Mouse (Mus musculus): ENCODE data around the gene Socs7. TPM values are rescaled to one million over a fixed set of nuclear protein-coding genes. Genes with fewer than 3 reads are reported as not detected.

The Socs7 gene
- polyA plus RNA-seq, 1 experiment from 2014 or later = 9.0 TPM

DNA sequence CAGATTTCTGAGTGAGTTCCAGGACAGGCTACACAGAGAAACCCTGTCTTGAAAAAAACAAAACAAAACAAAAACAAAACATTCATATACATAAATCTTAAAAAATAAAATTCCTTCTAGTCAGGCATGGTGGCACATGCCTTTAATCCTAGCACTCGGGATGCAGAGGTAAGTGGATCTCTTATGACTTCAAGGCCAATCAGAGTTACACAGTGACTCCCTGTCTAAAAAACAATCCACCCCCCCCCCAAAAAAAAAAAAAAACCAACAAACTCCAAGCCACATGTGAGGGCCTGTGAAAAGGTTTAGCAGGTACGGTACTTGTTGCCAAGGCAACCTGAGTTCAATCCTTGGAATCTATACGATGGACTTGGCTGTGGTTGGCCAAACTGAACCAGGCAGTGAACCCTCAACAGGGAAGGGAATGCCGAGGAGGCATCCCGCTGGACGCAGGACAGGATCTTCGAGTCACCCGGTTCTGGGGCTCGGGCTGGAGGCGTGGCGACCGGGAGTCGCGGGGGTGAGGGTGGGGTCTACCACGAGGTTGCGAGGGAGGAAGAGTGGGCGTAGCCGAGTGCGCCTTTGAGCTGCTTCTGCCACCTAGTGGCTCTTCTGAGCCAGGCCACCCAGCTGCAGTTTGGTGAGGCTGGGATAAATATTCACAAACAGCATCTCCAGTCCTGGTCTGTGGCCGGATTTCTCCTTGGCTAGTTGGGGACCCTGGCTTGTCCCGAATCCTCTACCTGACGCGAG, 37.8 kb downstream of the Socs7 start:
- WGBS = 3% methylated on average over 23 of the region's 23 CpGs
- Histone ChIP-seq H3K4me3 (peak overlapping the region; percentile 43), H3K36me3 (peaks cover 6% of the 10 kb centered on the region; the same call in 1 of the 2 replicates), H3K9me3 (no peaks in the 10 kb centered on the region), H3K27ac (replicated peaks) (peak overlapping the region; percentile 69), H3K27me3 (no peaks in the 10 kb centered on the region), H3K4me1 (replicated peaks) (peaks cover 29% of the 10 kb centered on the region), H3K4me2 (peak overlapping the region; percentile 83), H3K9ac (peak overlapping the region; percentile 26; the same call in 1 of the 2 replicates)
- peak; percentile 46 for ATAC-seq (ENCODE audit: low FRiP score, low read depth)

- H3K27ac ChIP-seq (replicated peaks) = peak overlapping the region; percentile 69; the same call in 1 of the 2 replicates
- H3K27me3 ChIP-seq = no peaks in the 10 kb centered on the region
- H3K9ac ChIP-seq = 0 out of 2 replicates have a peak overlapping the region, but pooled peaks have one; percentile 26
- H3K4me1 ChIP-seq (replicated peaks) = peaks cover 38% of the 10 kb centered on the region
- H3K4me2 ChIP-seq = peak overlapping the region; percentile 83
- 20% methylated on average over 6 of the region's 6 CpGs for WGBS
- H3K9me3 ChIP-seq = no peaks in the 10 kb centered on the region
- no peak for ATAC-seq (ENCODE audit: low FRiP score, low read depth)
- H3K4me3 ChIP-seq = no peak overlapping the region
- H3K36me3 ChIP-seq = peaks cover 6% of the 10 kb centered on the region; the same call in 1 of the 2 replicates
Observed at GRCm38 (mm10) chr11:97401082-97401481, 38.7 kb downstream of the Socs7 start.

- no peaks in the 10 kb centered on the region for H3K27me3 ChIP-seq
- H3K9ac ChIP-seq = no peak overlapping the region
- no peak for ATAC-seq (ENCODE audit: low FRiP score, low read depth)
- H3K36me3 ChIP-seq = no peaks in the 10 kb centered on the region
- no peak overlapping the region for H3K4me3 ChIP-seq
- H3K27ac ChIP-seq (replicated peaks) = no peak overlapping the region
- H3K9me3 ChIP-seq = no peaks in the 10 kb centered on the region
- WGBS = 81% methylated on average over 3 of the region's 3 CpGs
- no peak overlapping the region for H3K4me2 ChIP-seq
- H3K4me1 ChIP-seq (replicated peaks) = peaks cover 46% of the 10 kb centered on the region
Observed at GRCm38 (mm10) chr11:97401686-97402435, 39.5 kb downstream of the Socs7 start.

DNA sequence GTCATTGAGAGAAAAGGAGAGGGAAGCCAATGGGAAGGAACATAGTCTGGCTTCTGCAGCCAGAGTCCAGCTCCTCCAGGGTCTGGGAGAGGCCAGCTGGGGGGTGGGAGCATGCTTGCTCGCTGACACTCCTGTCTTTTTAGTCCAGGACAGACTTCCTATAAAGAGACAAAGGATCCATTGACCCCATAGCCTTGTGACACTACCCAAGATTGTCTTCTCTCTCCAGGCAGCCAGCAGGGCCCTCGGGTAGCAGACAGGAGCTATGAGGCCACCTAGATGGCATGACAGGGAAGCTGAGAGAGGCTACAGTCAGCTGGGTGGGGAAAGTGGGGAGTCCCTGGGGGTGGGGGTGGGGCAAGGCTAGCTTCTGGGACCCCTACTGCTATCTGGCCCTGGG, 40.4 kb downstream of the Socs7 start:
- WGBS = 7% methylated on average over 2 of the region's 2 CpGs
- H3K4me2 ChIP-seq = no peak overlapping the region
- no peaks in the 10 kb centered on the region for H3K36me3 ChIP-seq
- no peaks in the 10 kb centered on the region for H3K9me3 ChIP-seq
- no peak overlapping the region for H3K27ac ChIP-seq (replicated peaks)
- peaks cover 51% of the 10 kb centered on the region for H3K4me1 ChIP-seq (replicated peaks)
- H3K9ac ChIP-seq = no peak overlapping the region
- no peaks in the 10 kb centered on the region for H3K27me3 ChIP-seq
- H3K4me3 ChIP-seq = no peak overlapping the region
- no peak for ATAC-seq (ENCODE audit: low FRiP score, low read depth)

GRCm38 (mm10) chr11:97403614-97404183, 41.3 kb downstream of the Socs7 start:
- WGBS = 29% methylated on average over 8 of the region's 8 CpGs
- Histone ChIP-seq H3K4me3 (peak overlapping the region; percentile 61), H3K4me1 (replicated peaks) (peaks cover 55% of the 10 kb centered on the region), H3K36me3 (no peaks in the 10 kb centered on the region), H3K9ac (no peak overlapping the region), H3K27me3 (no peaks in the 10 kb centered on the region), H3K27ac (replicated peaks) (peak overlapping the region; percentile 76), H3K4me2 (peak overlapping the region; percentile 93), H3K9me3 (no peaks in the 10 kb centered on the region)
- ATAC-seq (ENCODE audit: low FRiP score, low read depth) = no peak

GRCm38 (mm10) chr11:97404184-97404760, 41.9 kb downstream of the Socs7 start:
- H3K27ac ChIP-seq (replicated peaks) = peak overlapping the region; percentile 76
- peak overlapping the region; percentile 77 for H3K9ac ChIP-seq
- peaks cover 55% of the 10 kb centered on the region for H3K4me1 ChIP-seq (replicated peaks)
- peak overlapping the region; percentile 93 for H3K4me2 ChIP-seq
- H3K36me3 ChIP-seq = no peaks in the 10 kb centered on the region
- peak overlapping the region; percentile 61 for H3K4me3 ChIP-seq
- H3K9me3 ChIP-seq = no peaks in the 10 kb centered on the region
- ATAC-seq (ENCODE audit: low FRiP score, low read depth) = peak; percentile 62
- H3K27me3 ChIP-seq = no peaks in the 10 kb centered on the region
- under 1% methylated on average over 49 of the region's 61 CpGs for WGBS

GRCm38 (mm10) chr11:97404761-97405190, 42.4 kb downstream of the Socs7 start:
- H3K4me2 ChIP-seq = peak overlapping the region; percentile 93
- peak overlapping the region; percentile 77 for H3K9ac ChIP-seq
- no peaks in the 10 kb centered on the region for H3K9me3 ChIP-seq
- under 1% methylated on average over 11 of the region's 11 CpGs for WGBS
- H3K4me1 ChIP-seq (replicated peaks) = peaks cover 55% of the 10 kb centered on the region
- H3K4me3 ChIP-seq = peak overlapping the region; percentile 61
- no peaks in the 10 kb centered on the region for H3K36me3 ChIP-seq
- peak overlapping the region; percentile 76 for H3K27ac ChIP-seq (replicated peaks)
- no peak for ATAC-seq (ENCODE audit: low FRiP score, low read depth)
- H3K27me3 ChIP-seq = no peaks in the 10 kb centered on the region

- Histone ChIP-seq H3K4me3 (peak overlapping the region; percentile 61), H3K4me2 (peak overlapping the region; percentile 93), H3K9ac (peak overlapping the region; percentile 77), H3K4me1 (replicated peaks) (peaks cover 41% of the 10 kb centered on the region), H3K27me3 (no peaks in the 10 kb centered on the region), H3K9me3 (no peaks in the 10 kb centered on the region), H3K36me3 (no peaks in the 10 kb centered on the region), H3K27ac (replicated peaks) (0 out of 2 replicates have a peak overlapping the region, but pooled peaks have one; percentile 46)
- WGBS = 59% methylated on average over 10 of the region's 10 CpGs
- ATAC-seq (ENCODE audit: low FRiP score, low read depth) = no peak
Observed at GRCm38 (mm10) chr11:97406094-97406951, 44.0 kb downstream of the Socs7 start.

- H3K4me1 ChIP-seq (replicated peaks) = peaks cover 38% of the 10 kb centered on the region
- H3K36me3 ChIP-seq = no peaks in the 10 kb centered on the region
- 85% methylated on average over 3 of the region's 3 CpGs for WGBS
- H3K4me3 ChIP-seq = no peak overlapping the region
- ATAC-seq (ENCODE audit: low FRiP score, low read depth) = no peak
- H3K9me3 ChIP-seq = no peaks in the 10 kb centered on the region
- H3K27ac ChIP-seq (replicated peaks) = no peak overlapping the region
- no peaks in the 10 kb centered on the region for H3K27me3 ChIP-seq
- H3K9ac ChIP-seq = no peak overlapping the region
- no peak overlapping the region for H3K4me2 ChIP-seq
Observed at GRCm38 (mm10) chr11:97407456-97407855, 45.1 kb downstream of the Socs7 start.

- WGBS = 1% methylated on average over 6 of the region's 6 CpGs
- Histone ChIP-seq H3K27ac (replicated peaks) (no peak overlapping the region), H3K9me3 (no peaks in the 10 kb centered on the region), H3K4me1 (replicated peaks) (peaks cover 38% of the 10 kb centered on the region), H3K4me3 (no peak overlapping the region), H3K9ac (no peak overlapping the region), H3K36me3 (no peaks in the 10 kb centered on the region), H3K4me2 (no peak overlapping the region), H3K27me3 (no peaks in the 10 kb centered on the region)
- no peak for ATAC-seq (ENCODE audit: low FRiP score, low read depth)
Observed at GRCm38 (mm10) chr11:97408171-97408570, 45.8 kb downstream of the Socs7 start.

- no peak for ATAC-seq (ENCODE audit: low FRiP score, low read depth)
- Histone ChIP-seq H3K4me1 (replicated peaks) (peaks cover 28% of the 10 kb centered on the region), H3K9me3 (no peaks in the 10 kb centered on the region), H3K27ac (replicated peaks) (no peak overlapping the region), H3K4me2 (no peak overlapping the region), H3K27me3 (peaks cover 12% of the 10 kb centered on the region), H3K4me3 (no peak overlapping the region), H3K9ac (no peak overlapping the region), H3K36me3 (no peaks in the 10 kb centered on the region)
- 84% methylated on average over 4 of the region's 4 CpGs for WGBS
Observed at GRCm38 (mm10) chr11:97410958-97411357, 48.6 kb downstream of the Socs7 start.
